Mouse (Mus musculus) layer of hippocampus, adult 8-10 months (tissue): Measurements from ENCODE around the gene Clic5. TPM values are rescaled to one million over a fixed set of nuclear protein-coding genes. Genes with fewer than 3 reads are reported as not detected.

ENCODE experiments used
- DNase-seq, 2 experiments: peaks; one replicate each; pipeline ENCODE4 v3.0.0; 2022; ENCODE audit warnings: low spot score in 2 of 2
- total RNA-seq, 4 experiments: library from RNA; stranded (reverse); gene quantifications; 2 replicates each; pipeline ENCODE4 v1.2.4; 2022

Clic5 gene
- total RNA-seq, 4 experiments from 2014 or later = 3.6 to 4.5 (median 3.9) TPM

DNA sequence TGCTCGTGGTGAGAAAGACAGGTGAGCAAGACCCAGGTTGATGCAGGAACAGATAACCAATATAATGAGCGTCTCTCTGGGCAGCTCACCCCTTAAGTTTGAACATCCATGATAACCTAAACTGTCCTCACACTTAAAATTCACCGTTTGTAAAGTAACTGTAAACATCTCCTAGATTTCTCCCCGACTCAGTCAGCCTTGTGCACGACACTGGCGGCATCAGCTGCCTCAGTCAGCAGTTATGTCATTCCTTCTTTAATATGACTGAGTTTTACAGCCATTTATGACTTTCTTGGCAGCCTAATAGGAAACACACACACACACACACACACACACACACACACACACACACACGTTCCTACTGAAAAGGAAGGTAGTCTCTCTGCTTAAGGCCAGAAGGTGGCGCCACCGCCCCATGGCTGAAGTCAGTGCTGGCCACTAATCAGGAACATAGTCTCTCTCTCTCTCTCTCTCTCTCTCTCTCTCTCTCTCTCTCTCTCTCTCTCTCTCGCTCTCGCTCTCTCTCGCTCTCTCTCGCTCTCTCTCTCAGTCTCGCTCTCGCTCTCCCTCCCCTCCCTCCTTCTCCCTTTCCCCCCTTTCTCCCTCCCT, 73.3 kb downstream of the Clic5 start:
- peak; percentile 30 to 68 for DNase-seq

DNA sequence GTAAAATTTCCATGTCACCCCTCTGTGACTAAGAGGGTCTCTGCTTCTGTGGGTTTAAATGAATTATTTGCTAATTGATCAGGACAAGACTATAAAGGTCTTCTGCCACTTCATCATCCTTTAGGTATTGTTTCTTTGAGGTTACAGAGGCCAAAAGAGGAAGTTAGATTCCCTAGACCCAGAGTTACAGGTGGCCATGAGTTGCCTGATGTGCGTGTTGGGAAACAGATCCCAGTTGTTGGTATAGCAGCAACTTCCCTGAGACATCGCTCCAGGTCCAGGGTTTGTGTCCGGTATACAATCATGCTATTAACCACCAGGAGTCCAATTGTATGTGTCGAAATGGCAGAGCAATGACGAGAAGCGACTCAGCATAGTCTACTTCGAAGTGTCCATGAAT, 81.7 kb downstream of the Clic5 start:
- no peak for DNase-seq

DNA sequence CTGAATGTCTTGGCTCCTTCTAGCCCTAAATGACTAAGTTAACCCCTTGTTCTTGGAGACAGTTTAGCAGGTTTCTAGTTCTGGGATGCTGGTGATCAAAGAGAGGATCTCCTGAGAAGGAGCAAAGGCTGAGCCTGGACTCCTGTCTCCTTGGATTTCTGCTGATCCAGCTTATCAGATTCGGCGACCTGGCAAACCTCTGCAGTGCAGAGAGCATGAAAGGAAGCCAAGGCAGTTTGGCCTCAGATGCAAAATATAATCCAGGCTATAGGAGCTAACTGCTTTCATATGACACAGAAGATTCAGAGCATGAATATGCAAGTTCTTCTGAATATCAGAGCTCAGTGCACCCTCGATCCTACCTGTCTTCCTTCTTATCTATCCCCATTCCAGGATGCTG, 83.0 kb downstream of the Clic5 start:
- no peak for DNase-seq

DNA sequence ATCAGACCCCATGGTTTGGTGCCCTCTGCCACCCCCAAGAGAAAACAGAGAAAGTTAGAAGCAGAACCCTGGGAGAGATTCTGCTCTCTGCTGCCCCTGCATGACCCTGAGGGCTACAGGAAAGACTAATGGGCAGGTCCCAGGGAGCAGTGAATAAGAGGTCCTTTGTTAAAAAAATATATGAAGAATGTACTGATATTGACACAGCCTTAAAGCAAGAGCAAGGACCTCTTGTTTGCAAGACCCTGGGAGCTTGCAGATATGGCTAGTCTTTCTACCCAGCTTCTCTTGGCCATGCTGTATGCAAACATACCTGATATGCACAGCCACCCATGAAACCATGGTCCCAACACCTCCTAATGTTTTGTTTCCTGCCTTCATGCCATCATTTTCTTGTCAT, 86.4 kb downstream of the Clic5 start:
- DNase-seq = no peak

DNA sequence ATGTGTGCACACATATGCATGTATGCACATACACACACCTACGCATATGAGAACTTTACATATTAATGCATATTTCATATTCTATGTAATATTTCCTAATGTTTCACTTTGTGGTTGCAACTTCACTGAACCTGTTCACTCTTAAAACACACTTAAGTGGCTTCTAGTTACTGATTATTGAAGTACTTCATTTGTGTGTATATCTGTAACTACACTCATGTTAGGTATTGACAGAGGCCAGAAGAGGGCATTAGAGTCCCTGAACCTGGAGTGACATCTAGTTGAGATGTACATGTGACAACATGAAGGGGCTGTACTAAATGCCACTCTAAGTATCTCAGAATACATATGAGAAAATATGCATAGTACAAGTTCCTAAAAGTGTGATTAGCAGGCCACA, 99.9 kb downstream of the Clic5 start:
- DNase-seq = no peak

DNA sequence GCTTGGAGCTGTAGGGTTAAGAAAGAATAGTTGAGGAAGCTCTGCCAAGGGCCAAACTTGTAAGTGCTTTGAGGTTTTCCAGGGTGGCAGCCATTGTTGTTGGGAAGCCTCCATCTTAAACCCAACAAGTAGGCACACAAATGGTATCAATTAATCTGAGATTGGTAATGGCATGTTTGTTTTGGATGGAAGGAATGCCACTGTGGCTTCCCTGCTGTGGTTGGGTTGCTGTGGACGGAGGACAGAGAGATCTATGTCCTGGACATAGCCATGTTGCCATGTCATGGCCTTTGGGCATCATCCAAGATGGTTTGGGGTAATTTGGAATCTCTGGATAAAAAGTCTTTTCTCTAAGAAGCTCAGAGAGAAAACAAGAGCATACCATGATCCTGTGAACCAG, 108.8 kb downstream of the Clic5 start:
- no peak for DNase-seq

DNA sequence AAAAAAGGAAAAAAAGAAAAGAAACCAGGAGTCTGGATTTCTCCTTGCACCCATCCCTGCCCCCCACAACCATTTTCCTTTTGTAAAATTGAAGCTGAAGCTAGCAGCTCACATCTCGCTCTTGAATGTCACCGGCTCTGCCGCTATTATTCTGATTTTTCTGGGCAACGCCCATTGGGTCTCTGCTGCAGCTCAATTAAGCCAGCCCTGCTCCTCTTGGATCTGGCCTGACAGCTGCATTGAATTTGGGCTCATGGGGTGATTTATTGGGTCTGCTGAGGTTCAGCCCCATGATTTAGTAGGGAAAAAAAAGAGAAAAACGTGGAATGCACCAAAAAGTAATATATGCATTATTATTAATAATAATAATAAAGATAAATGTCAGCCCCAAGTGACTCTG, 111.9 kb downstream of the Clic5 start:
- DNase-seq = no peak

DNA sequence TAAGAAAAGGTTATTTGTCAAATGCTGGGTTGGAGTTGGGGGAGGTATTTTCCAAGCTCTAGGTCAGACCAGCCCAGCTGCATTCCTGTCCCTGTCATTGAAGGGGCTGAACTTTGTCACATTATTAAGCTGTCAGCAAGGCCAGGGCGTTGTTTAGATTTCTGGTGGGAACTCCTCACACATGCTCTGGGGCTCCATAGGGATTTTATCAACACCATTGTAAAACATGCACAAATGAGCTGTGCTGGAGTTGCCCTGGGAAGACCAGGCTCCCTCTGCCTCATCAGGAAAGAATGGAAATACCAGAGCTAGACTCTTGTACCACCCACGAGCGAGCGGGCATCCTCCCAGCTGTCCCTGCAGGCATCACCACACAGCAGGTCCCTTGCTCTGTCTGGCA, 112.3 kb downstream of the Clic5 start:
- no peak for DNase-seq

DNA sequence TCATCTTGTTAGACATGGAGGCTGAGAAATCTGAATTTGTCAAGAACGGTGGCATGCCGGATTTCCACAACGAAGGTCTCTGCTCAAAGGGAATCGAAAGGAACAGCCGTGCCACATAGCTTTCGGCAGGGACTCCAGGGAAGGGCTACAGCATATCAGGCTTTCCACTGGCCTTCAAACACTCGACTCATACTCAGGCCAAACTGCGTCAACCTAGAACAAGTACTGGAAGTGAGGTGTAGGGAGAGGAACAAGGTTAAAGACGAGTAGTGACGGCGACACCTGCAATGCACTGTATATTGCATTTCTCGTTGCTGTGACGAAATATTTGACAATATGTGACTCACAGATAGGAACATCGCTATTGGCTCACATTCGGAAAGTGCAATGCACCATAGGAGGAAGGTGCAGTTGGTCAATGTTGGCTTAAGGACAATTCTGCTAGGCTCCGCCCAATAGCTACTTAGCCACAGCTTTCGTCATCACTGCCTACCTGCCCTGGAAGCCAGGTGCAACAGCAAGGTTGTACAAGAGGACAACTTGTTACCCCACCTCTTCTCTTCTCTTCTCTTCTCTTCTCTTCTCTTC, 112.9 kb downstream of the Clic5 start:
- DNase-seq = no peak

DNA sequence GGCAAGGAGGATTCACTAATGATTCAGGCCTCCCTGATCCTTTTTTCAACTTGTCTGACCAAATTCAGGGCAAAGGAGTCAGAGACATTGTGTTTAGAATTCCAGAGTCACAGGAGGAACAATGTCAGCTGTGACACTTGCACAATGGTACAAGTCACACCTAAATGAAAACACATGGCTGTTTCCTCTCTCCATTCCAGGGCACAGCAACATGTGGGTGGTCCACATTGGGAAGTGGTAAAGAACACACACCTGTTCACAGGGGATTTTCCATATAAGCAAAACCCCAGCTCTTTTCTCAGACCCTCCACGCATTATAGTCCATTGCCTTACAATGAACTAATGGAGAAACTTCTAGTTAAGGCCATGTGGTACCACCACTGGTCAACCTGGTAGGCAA, 115.7 kb downstream of the Clic5 start:
- DNase-seq = no peak

DNA sequence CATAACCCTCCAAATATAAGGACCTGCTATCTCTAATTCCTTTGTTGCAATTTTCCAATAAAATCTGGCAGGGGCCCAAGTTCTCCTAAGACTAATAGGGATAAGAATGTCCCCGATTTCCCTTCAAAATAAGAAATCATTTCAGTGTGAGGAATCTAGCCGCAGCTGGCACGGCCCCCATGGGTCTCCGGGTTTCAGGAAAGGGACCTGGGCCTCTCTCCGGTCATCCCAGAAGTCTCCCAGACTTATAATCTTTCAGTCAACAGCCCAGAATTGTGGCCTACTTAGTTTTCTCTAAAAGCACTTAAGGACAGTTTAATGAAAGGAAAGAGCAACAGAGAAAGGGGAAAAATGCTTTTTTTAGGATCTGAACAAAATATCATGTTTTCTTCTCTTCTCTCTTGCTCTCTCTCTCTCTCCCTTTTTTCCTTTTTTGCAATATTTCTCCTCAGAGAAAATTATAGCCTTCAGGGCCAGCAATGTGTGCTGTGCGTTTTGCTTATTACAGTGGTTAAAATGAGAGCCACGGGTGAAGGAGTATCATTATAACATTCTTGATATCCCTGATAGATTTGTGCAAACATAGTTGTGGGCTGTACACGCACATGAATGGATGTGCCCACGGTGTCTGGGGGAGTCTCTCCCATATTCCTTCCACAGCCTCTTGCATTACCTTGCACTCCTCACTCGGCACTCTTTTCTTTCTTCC, 121.7 kb downstream of the Clic5 start:
- no peak for DNase-seq

DNA sequence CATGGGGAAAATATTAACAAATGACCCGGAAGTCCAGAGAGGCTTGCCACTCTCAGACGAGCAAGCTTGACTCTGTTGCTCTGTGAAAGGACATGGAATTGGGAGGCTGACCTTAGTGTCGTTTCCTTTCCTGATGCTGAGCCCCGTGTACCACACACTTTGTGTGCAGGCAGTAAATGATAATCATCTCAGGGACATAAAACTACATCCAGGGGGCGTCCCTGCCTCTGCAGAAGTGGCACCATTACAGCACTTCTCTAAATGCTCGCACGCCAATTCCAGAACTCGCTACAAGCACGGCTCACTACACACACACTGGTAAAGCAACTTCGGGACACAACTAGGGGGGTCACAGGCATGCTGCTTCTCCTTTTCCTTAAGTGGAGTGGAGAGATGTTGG, 136.9 kb downstream of the Clic5 start:
- no peak for DNase-seq

DNA sequence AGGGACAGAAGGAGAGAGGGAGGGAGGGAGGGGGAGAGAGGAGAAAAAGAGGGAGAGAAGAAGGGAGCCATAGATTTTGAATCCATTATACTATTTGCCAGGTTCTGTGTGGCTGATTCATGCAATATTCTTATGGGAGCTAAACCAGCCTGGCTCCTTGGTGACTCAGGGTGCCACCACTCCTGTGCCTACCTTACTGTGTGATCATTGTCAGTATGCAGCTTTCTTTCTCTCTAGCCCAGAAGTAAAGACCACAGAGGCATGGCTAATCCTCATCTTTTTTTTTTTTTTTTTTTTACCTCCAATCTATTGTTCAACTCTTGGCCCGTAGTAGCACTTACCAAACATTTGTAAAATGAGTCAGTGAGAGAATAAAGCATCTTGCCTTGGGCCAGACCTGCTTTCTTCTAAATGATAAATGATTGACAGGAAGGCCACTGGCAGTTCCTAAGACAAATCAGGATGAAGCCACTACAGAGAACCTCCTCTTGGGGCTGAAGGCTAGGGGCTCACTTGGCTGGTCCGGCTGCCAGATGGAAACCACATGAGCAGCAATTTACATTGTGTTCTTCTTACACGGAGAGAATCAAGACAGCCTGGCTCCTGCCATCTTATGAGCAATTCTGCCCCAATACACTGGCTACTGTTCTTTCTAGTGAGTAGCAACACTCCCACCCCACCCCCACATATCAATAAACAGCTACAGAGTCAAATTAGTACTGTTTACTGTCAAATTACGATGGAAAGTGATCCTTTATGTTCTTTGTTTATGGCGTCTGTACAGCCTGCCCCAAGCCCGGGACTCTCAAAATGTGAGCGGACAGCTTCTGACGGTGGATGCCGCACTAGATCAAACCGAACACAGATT, 139.1 kb downstream of the Clic5 start:
- no peak for DNase-seq

DNA sequence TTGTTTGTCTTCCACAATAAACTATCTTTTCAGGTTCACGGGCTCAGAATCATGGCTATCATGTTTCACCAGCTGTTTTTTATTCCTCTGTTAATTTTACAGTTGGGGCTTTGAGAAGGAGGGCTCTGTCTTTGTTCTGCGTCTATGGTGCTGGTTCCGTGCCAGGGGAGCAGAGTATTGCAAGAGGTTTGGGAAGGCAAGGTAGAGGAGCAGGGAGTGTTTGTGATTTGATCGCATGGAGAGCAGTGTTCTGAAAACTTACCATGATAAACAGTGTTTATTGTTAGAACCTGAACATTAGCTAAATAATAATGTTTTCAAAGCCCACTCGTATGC, 139.7 kb downstream of the Clic5 start:
- no peak for DNase-seq

Other genes with a start within 250 kb of the Clic5 start
- 100 to 1,000 TPM; 149 to 186 (median 168) TPM for gene Enpp5, start 109.8 kb upstream of the Clic5 start, total RNA-seq
- 10 to 100 TPM; 19.3 to 21.1 (median 20.2) TPM for gene Enpp4, start 82.8 kb upstream of the Clic5 start, total RNA-seq